Mouse (Mus musculus): ENCODE results near the gene Rasgef1c. TPM values are rescaled to one million over a fixed set of nuclear protein-coding genes. Genes with fewer than 3 reads are reported as not detected.

Rasgef1c gene
- total and polyA plus RNA-seq, 3 experiments: 0.12 to 0.15 TPM; not detected in 1

DNA sequence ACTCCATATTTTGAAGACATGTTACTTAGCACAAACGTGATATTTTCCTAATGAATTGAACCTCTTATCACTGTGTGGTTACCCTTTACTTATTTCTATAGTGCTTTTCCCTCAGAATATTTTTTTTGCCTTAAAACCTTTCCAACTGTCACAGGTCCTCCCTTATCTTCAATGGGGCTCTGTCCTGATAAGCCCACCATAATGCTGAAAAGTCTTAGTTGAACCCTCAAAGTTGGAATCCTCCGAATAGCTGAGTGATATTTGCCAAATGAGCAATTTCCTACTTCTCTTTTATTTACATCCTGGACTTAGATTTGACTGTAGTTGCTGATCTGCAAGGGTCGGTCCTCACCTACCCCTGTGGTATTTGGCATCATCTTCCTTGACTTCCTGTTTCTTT lies 63.7 kb downstream of the Rasgef1c start:
- Histone ChIP-seq H3K27me3 (ENCODE audit: control insufficient read depth in 1 of 2, insufficient read depth in 2 of 2, low read length in 2 of 2) (no peaks in the 10 kb centered on the region), H3K36me3 (ENCODE audit: control insufficient read depth in 1 of 2, insufficient read depth in 2 of 2, low read length in 2 of 2) (peaks cover 0 to 14% of the 10 kb centered on the region in 2 experiments; a peak in 2 of 4 replicates), H3K9me3 (replicated peaks; ENCODE audit: insufficient read depth, low read length) (no peaks in the 10 kb centered on the region), H3K4me1 (ENCODE audit: control insufficient read depth in 1 of 2, insufficient read depth in 2 of 2, low read length in 2 of 2) (peaks cover 9 to 11% of the 10 kb centered on the region in 2 experiments), H3K9ac (ENCODE audit: control insufficient read depth, low read depth, low read length, poor library complexity, severe bottlenecking) (no peak overlapping the region), H3K4me3 (ENCODE audit: control insufficient read depth in 1 of 2, insufficient read depth in 1 of 2, low read depth in 2 of 2, low read length in 2 of 2) (no peak overlapping the region), H3K79me2 (ENCODE audit: control insufficient read depth, insufficient read depth, low read length, poor library complexity) (no peaks in the 10 kb centered on the region), H3K27ac (ENCODE audit: control insufficient read depth, low read depth, low read length) (no peak overlapping the region)
- peak; percentile 63 for DNase-seq (ENCODE audit: low read depth, low spot score)
- 0 out of 2 replicates have a peak, but pooled peaks have one; percentile 35 for TF ChIP-seq MAFK (IDR thresholded peaks at IDR 0.05; ENCODE audit: borderline replicate concordance, low read depth, low read length)
- peak; percentile 56; the same call in 1 of the 2 replicates for TF ChIP-seq ETS1 (IDR thresholded peaks at IDR 0.05; ENCODE audit: low read depth, low read length)
- TF ChIP-seq MAZ (IDR thresholded peaks at IDR 0.05; ENCODE audit: low read depth, low read length): no peak
- TF ChIP-seq EP300 (IDR thresholded peaks at IDR 0.05; ENCODE audit: low read depth in 1 of 2, low read length in 2 of 2): peak; percentile 67 to 77; a peak in 3 of 4 replicates
- no peak for TF ChIP-seq TBP (IDR thresholded peaks at IDR 0.05; ENCODE audit: low read depth, low read length)
- peak; percentile 25; the same call in 1 of the 2 replicates for TF ChIP-seq SIN3A (IDR thresholded peaks at IDR 0.05; ENCODE audit: low read length)
- TF ChIP-seq MYB (IDR thresholded peaks at IDR 0.05; ENCODE audit: low read depth, low read length): peak; percentile 63
- TF ChIP-seq GATA1 (IDR thresholded peaks at IDR 0.05; ENCODE audit: low read depth, low read length): peak; percentile 87
- TF ChIP-seq USF2 (IDR thresholded peaks at IDR 0.05; ENCODE audit: borderline replicate concordance in 1 of 2, insufficient read depth in 1 of 2, low read depth in 1 of 2, low read length in 2 of 2): no peak
- no peak for TF ChIP-seq JUND (IDR thresholded peaks at IDR 0.05; ENCODE audit: low read depth, low read length)
- peak; percentile 76 for TF ChIP-seq ZNF384 (IDR thresholded peaks at IDR 0.05; ENCODE audit: low read depth, low read length)
- TF ChIP-seq CHD1 (IDR thresholded peaks at IDR 0.05; ENCODE audit: low read depth, low read length): no peak
- TF ChIP-seq RCOR1 (IDR thresholded peaks at IDR 0.05; ENCODE audit: low read depth, low read length): peak; percentile 61; the same call in 1 of the 2 replicates
- TF ChIP-seq MAX (IDR thresholded peaks at IDR 0.05; ENCODE audit: low read length): no peak

DNA sequence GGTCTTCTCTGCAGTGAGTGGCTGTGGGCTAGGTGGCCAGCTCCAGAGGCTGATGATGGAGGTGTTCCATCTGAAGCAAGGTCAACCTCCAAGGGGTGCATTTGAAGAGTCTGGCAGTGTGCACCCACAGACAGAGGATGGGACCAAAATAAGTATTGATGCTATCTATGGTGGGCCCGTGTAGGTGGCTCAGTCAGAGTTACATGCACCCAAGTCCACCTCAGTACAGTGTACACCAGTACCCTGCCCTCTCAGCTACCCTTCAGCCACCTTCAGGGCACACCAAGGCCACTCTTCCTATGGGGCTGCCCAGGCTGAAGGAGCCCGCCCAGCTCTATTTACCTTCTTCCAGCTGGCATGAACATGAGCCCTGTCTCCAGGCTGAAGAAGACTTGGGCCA lies 68.1 kb downstream of the Rasgef1c start:
- Histone ChIP-seq H3K27ac (ENCODE audit: control insufficient read depth, low read depth, low read length) (no peak overlapping the region), H3K79me2 (ENCODE audit: control insufficient read depth, insufficient read depth, low read length, poor library complexity) (no peaks in the 10 kb centered on the region), H3K36me3 (ENCODE audit: control insufficient read depth in 1 of 2, insufficient read depth in 2 of 2, low read length in 2 of 2) (peaks cover 0 to 10% of the 10 kb centered on the region in 2 experiments; a peak in 2 of 4 replicates), H3K9me3 (replicated peaks; ENCODE audit: insufficient read depth, low read length) (no peaks in the 10 kb centered on the region), H3K9ac (ENCODE audit: control insufficient read depth, low read depth, low read length, poor library complexity, severe bottlenecking) (no peak overlapping the region), H3K4me3 (ENCODE audit: control insufficient read depth in 1 of 2, insufficient read depth in 1 of 2, low read depth in 2 of 2, low read length in 2 of 2) (no peak overlapping the region), H3K4me1 (ENCODE audit: control insufficient read depth in 1 of 2, insufficient read depth in 2 of 2, low read length in 2 of 2) (peaks cover 4 to 9% of the 10 kb centered on the region in 2 experiments), H3K27me3 (ENCODE audit: control insufficient read depth in 1 of 2, insufficient read depth in 2 of 2, low read length in 2 of 2) (no peaks in the 10 kb centered on the region; a peak in 1 of 4 replicates)
- no peak for TF ChIP-seq SIN3A (IDR thresholded peaks at IDR 0.05; ENCODE audit: low read length)
- TF ChIP-seq ZKSCAN1 (IDR thresholded peaks at IDR 0.05; ENCODE audit: low read depth, low read length): no peak
- TF ChIP-seq MXI1 (IDR thresholded peaks at IDR 0.05; ENCODE audit: low read depth, low read length): no peak
- no peak for TF ChIP-seq NELFE (IDR thresholded peaks at IDR 0.05; ENCODE audit: low read depth, low read length)
- TF ChIP-seq KAT2A (conservative IDR thresholded peaks at IDR 0.05; ENCODE audit: low read depth, low read length): no peak
- no peak for TF ChIP-seq UBTF (IDR thresholded peaks at IDR 0.05; ENCODE audit: borderline replicate concordance, insufficient read depth, low read depth, low read length)
- no peak for TF ChIP-seq RAD21 (IDR thresholded peaks at IDR 0.05; ENCODE audit: low read depth, low read length)
- no peak for TF ChIP-seq CHD1 (IDR thresholded peaks at IDR 0.05; ENCODE audit: low read depth, low read length)
- no peak for TF ChIP-seq HCFC1 (IDR thresholded peaks at IDR 0.05; ENCODE audit: low read depth, low read length)
- no peak for TF ChIP-seq SMC3 (IDR thresholded peaks at IDR 0.05; ENCODE audit: low read depth, low read length)
- TF ChIP-seq USF2 (IDR thresholded peaks at IDR 0.05; ENCODE audit: borderline replicate concordance in 1 of 2, insufficient read depth in 1 of 2, low read depth in 1 of 2, low read length in 2 of 2): no peak
- no peak for TF ChIP-seq E2F4 (IDR thresholded peaks at IDR 0.05; ENCODE audit: borderline replicate concordance, low read depth, low read length)
- TF ChIP-seq TAL1 (IDR thresholded peaks at IDR 0.05; ENCODE audit: low read length): no peak
- TF ChIP-seq MAX (IDR thresholded peaks at IDR 0.05; ENCODE audit: low read length): no peak
- TF ChIP-seq CTCF (IDR thresholded peaks at IDR 0.05 in 2 of 3, conservative IDR thresholded peaks at IDR 0.05 in 1 of 3; ENCODE audit: control insufficient read depth in 1 of 3, insufficient read depth in 1 of 3, low read depth in 2 of 3, low read length in 3 of 3, poor library complexity in 1 of 3, severe bottlenecking in 1 of 3): no peak
- TF ChIP-seq ETS1 (IDR thresholded peaks at IDR 0.05; ENCODE audit: low read depth, low read length): no peak
- TF ChIP-seq TCF12 (IDR thresholded peaks at IDR 0.05; ENCODE audit: low read depth, low read length): no peak
- no peak for DNase-seq (ENCODE audit: low read depth, low spot score)

Data from MEL (cell line).